Mouse (Mus musculus) forebrain, embryonic 11.5 days (tissue): ENCODE measurements around the gene Kif18b. TPM values are rescaled to one million over a fixed set of nuclear protein-coding genes. Genes with fewer than 3 reads are reported as not detected.

Source experiments
- ATAC-seq: fragments of 200-750 bp; cut with Nextera tagmentation; replicated peaks from 2 replicates; pipeline ENCODE4 v1.8.0; 2017; ENCODE audit warnings: moderate TSS enrichment; ENCODE audit not compliant: low FRiP score
- DNase-seq: peaks from one replicate; pipeline ENCODE4 v3.0.0-alpha.2; 2017; ENCODE audit warnings: low spot score
- H3K27ac ChIP-seq: fragments of 300-500 bp; sonication (generic); 2 replicates; pipeline ENCODE4 v1.5.1; 2014; ENCODE audit warnings: low read depth, low read length
- H3K27me3 ChIP-seq: fragments of 300-500 bp; sonication (generic); 2 replicates; pipeline ENCODE4 v1.6.1; 2014; ENCODE audit warnings: mild to moderate bottlenecking, low read length, mixed read lengths; ENCODE audit not compliant: control insufficient read depth, insufficient read depth
- H3K36me3 ChIP-seq: fragments of 300-500 bp; sonication (generic); 2 replicates; pipeline ENCODE4 v1.6.1; 2014; ENCODE audit warnings: mild to moderate bottlenecking, low read length, moderate library complexity, mixed read lengths; ENCODE audit not compliant: control insufficient read depth, insufficient read depth
- H3K4me1 ChIP-seq: fragments of 300-500 bp; sonication (generic); replicated peaks from 2 replicates; pipeline ENCODE4 v1.6.1; 2014; ENCODE audit warnings: low read length, mixed read lengths; ENCODE audit not compliant: control insufficient read depth, insufficient read depth
- H3K4me2 ChIP-seq: fragments of 300-500 bp; sonication (generic); 2 replicates; pipeline ENCODE4 v1.6.1; 2014; ENCODE audit warnings: low read depth, mild to moderate bottlenecking, low read length, moderate library complexity, mixed read lengths; ENCODE audit not compliant: severe bottlenecking
- H3K4me3 ChIP-seq: fragments of 300-500 bp; sonication (generic); 2 replicates; pipeline ENCODE4 v1.5.1; 2014; ENCODE audit warnings: low read depth, low read length
- H3K9ac ChIP-seq: fragments of 300-500 bp; sonication (generic); 2 replicates; pipeline ENCODE4 v1.6.1; 2014; ENCODE audit warnings: low read length
- H3K9me3 ChIP-seq: fragments of 300-500 bp; sonication (generic); 2 replicates; pipeline ENCODE4 v1.6.1; 2016; ENCODE audit warnings: low read length, mixed read lengths; ENCODE audit not compliant: control insufficient read depth
- WGBS: fragments of 180-500 bp; shearing (Covaris S2); extraction: QIAGEN DNeasy Blood & Tissue Kit; methylation state at CpG from one replicate; pipeline ENCODE4 v1.1.7; 2014; 5-methylcytosine and 5-hydroxymethylcytosine counted together
- polyA plus RNA-seq: library from polyadenylated mRNA; unstranded; fragments of >200 nt; fragmentation: Nextera tagmentation; extraction: Ambion mirVana; gene quantifications from 2 replicates; pipeline ENCODE4 v1.2.1, GENCODE M21; 2014

The Kif18b gene
- polyA plus RNA-seq, 1 experiment from 2014 or later, result 13.3 TPM

DNA sequence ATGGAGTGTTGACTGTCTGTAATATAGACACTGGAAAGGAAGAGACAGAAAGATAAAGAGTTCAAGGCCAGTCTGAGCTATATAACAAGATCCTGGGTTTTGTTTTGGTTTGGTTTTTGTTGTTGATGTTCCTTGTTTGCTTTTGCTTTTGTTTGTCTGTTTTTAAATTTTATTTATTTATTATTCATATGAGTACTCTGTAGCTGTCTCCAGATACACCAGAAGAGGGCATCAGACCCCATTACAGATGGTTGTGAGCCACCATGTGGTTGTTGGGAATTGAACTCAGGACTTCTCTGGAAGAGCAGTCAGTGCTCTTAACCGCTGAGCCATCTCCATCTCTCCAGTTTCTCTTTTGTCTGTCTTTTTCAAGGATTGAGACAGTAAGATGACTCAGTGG is 33.9 kb upstream of the Kif18b start:
- H3K4me3 ChIP-seq, result no peak overlapping the region
- H3K36me3 ChIP-seq, result no peaks in the 10 kb centered on the region
- no peak overlapping the region for H3K4me2 ChIP-seq
- ATAC-seq, result no peak
- no peaks in the 10 kb centered on the region for H3K9me3 ChIP-seq
- H3K4me1 ChIP-seq, result peaks cover 9% of the 10 kb centered on the region; the same call in 1 of the 2 replicates
- H3K27me3 ChIP-seq, result no peaks in the 10 kb centered on the region
- no peak overlapping the region for H3K9ac ChIP-seq
- no peak for DNase-seq
- no peak overlapping the region for H3K27ac ChIP-seq
- 83% methylated on average over 1 of the region's 1 CpGs for WGBS

DNA sequence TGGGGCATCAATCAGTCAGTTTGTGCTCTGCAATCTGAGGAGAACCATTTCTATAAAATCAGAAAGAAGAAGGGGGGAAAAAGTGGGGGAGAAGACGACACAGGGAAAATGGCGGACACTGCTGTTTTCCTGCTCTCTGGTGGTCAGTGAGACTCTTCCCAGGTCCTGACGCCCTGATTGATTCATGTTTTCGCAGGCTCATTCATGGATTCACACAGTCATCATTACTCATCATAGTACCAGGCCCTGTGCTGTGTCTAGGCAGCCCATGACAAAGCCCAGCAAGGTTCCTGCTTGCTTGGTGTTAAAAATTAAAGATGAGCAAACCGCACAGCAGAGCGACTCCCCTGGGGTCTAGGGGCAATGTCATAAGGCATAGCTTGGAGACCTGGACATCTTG is 33.5 kb upstream of the Kif18b start:
- Histone ChIP-seq H3K4me1 (peaks cover 7% of the 10 kb centered on the region; the same call in 1 of the 2 replicates), H3K9ac (no peak overlapping the region), H3K9me3 (no peaks in the 10 kb centered on the region), H3K27ac (no peak overlapping the region), H3K4me2 (no peak overlapping the region), H3K27me3 (no peaks in the 10 kb centered on the region), H3K4me3 (no peak overlapping the region), H3K36me3 (no peaks in the 10 kb centered on the region)
- ATAC-seq (no peak), DNase-seq (no peak)
- WGBS, result 94% methylated on average over 6 of the region's 6 CpGs

DNA sequence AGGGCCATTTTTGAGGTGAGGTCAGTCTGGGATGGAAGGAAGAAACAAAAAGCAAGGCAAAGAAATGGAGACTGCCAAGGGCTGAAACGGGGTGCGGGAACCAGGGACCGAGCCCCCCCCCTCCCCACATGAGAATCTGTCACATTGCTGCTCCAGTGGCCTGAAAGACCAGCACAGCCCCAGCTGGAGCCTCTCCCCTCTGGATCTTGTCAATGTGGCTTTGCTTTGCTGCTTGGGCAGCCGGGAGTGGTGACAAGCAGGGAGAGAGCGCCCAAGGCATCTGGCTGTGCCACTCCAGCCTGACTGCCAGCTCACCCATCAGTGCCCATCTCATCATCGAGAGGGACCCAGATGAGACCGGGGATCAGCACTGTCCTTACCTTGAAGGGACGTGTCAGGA is 32.8 kb upstream of the Kif18b start:
- H3K4me1 ChIP-seq, result peaks cover 3% of the 10 kb centered on the region
- H3K36me3 ChIP-seq, result no peaks in the 10 kb centered on the region
- H3K9ac ChIP-seq, result no peak overlapping the region
- no peak overlapping the region for H3K27ac ChIP-seq
- H3K9me3 ChIP-seq, result no peaks in the 10 kb centered on the region
- no peaks in the 10 kb centered on the region for H3K27me3 ChIP-seq
- ATAC-seq (no peak), DNase-seq (no peak)
- WGBS, result 86% methylated on average over 8 of the region's 8 CpGs
- H3K4me2 ChIP-seq, result no peak overlapping the region
- H3K4me3 ChIP-seq, result no peak overlapping the region

DNA sequence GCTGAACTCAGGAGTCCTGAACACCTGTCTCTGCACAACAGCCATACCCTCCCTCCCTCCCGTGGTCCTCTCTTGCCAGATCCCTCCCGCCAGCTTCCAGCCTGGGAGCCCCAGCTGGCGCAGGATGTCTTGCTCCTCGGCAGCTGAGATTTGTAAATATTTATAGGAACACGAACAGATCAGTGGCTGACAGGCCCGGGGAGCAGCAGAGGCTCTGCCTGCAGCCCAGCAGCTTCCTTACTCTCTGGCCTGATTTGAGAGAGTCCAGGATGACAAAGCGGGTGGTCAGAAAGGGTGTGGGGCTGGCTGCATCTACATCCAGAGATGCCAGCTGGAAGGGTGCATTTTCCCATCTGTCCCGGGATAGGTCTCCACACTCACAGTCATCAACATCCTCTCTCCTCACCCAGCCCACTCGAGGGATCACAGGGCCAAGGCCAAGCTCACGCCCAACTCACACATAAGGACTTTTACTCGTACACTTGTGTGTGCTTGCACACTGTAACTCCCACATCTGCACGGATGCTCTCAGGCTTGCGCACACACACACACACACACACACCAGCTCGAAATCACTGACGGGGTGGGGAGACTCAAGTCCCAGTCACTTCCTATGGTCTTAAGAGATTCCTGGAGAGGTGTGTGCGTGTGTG is 32.2 kb upstream of the Kif18b start:
- H3K27ac ChIP-seq, result no peak overlapping the region
- H3K4me3 ChIP-seq, result no peak overlapping the region
- H3K27me3 ChIP-seq, result no peaks in the 10 kb centered on the region
- H3K9ac ChIP-seq, result no peak overlapping the region
- H3K4me1 ChIP-seq, result peaks cover 3% of the 10 kb centered on the region
- DNase-seq (no peak), ATAC-seq (no peak)
- 66% methylated on average over 16 of the region's 16 CpGs for WGBS
- no peaks in the 10 kb centered on the region for H3K9me3 ChIP-seq
- H3K36me3 ChIP-seq, result no peaks in the 10 kb centered on the region
- H3K4me2 ChIP-seq, result no peak overlapping the region

DNA sequence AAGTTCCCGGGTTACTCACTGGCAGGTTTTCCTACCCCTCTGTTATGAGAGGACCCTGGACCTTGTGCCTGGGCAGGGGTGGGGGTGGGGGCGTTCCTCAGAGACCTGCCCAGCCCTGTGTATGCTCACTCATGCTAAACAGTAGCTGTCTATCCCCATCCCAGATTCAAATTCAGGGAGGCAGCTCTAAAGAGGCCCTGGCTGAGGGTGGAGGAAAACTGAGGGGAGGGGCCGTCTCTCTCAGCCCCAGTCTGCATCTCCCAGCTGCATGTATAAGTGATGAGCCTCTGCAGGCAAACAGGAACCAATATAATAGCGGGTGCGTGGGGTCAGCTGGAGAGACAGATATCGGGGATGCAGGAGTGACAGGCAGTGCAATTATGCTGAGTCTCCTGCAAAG is 28.0 kb upstream of the Kif18b start:
- WGBS, result 29% methylated on average over 6 of the region's 6 CpGs
- no peak overlapping the region for H3K4me3 ChIP-seq
- no peaks in the 10 kb centered on the region for H3K36me3 ChIP-seq
- H3K4me1 ChIP-seq, result peaks cover 11% of the 10 kb centered on the region
- peaks cover under 1% of the 10 kb centered on the region; the same call in 1 of the 2 replicates for H3K27me3 ChIP-seq
- H3K4me2 ChIP-seq, result no peak overlapping the region
- H3K27ac ChIP-seq, result no peak overlapping the region
- ATAC-seq (peak; percentile 58), DNase-seq (no peak)
- 0 out of 2 replicates have a peak overlapping the region, but pooled peaks have one; percentile 20 for H3K9ac ChIP-seq
- H3K9me3 ChIP-seq, result no peaks in the 10 kb centered on the region

DNA sequence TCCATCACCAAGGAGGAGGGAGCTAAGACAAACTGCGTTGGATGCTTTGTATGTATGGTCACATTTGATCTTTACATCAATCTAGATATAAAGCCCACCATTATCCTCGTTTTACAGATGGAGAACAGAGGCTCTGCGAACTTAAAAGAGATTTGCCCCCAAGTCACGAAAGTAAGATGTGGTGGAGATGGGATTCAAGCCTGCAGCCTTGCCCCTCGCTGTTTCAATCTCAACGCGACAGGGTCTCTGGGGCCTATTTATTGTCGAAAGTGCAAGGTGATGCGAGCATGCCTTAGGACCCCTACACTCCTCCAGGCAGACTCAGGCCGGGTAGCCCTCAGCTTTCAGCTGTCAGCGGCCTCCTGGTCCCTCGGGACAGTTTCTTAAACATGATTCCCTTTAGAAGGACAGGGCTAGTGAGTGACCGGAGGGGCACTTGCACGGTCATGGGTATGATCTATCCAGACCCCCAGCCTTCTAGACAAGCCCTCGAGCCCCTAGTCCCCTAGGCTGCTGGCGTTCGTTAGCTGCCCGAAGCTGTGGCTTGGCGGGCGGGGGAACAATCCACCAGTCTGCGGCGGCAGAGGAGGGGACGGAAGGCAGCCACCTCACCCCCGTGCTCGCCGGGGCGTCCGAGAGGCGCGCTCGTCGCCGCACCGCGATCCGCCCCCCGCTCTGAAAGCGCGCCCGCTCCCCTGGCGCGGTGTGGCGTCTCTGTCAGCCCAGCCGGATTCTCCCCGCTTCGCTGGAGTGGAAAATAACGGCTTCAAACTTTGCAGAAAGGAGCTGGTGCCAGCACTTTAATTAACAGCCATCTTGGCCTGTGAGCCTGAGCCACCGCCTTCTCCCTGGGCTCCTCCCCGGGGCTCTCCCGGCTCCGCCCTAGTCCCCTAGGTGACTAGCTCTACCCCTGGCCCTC is 23.4 kb upstream of the Kif18b start:
- Histone ChIP-seq H3K9me3 (no peaks in the 10 kb centered on the region), H3K36me3 (no peaks in the 10 kb centered on the region), H3K4me3 (peak overlapping the region; percentile 42), H3K27me3 (peaks cover 39% of the 10 kb centered on the region), H3K27ac (0 out of 2 replicates have a peak overlapping the region, but pooled peaks have one; percentile 32), H3K4me1 (peaks cover 29% of the 10 kb centered on the region), H3K4me2 (peak overlapping the region; percentile 78), H3K9ac (peak overlapping the region; percentile 56)
- DNase-seq, result peak; percentile 73
- WGBS, result 1% methylated on average over 51 of the region's 51 CpGs
- no peak for ATAC-seq

DNA sequence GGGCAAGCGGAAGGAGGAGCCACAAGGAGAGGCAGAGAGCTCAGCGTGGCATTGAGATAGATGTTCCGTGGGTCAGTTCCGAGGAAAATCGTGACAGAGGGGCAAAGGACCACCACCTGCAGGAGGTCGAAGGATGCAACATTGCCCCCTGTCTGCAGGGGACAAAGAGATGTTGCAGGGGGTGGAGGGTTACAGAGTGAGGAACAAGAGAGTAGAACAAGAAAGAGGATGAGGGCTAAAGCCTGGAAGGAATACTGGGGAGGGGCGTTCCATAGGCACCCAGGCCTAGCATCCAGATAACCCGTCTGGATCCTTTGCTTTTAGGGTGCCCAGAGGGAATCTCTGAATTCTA is 22.0 kb upstream of the Kif18b start:
- H3K9me3 ChIP-seq, result no peaks in the 10 kb centered on the region
- H3K27ac ChIP-seq, result no peak overlapping the region
- H3K27me3 ChIP-seq, result peaks cover 39% of the 10 kb centered on the region
- peak overlapping the region; percentile 56 for H3K4me2 ChIP-seq
- 3% methylated on average over 8 of the region's 8 CpGs for WGBS
- peaks cover 26% of the 10 kb centered on the region for H3K4me1 ChIP-seq
- ATAC-seq (no peak), DNase-seq (no peak)
- peak overlapping the region; percentile 31; the same call in 1 of the 2 replicates for H3K4me3 ChIP-seq
- no peaks in the 10 kb centered on the region for H3K36me3 ChIP-seq
- no peak overlapping the region for H3K9ac ChIP-seq

DNA sequence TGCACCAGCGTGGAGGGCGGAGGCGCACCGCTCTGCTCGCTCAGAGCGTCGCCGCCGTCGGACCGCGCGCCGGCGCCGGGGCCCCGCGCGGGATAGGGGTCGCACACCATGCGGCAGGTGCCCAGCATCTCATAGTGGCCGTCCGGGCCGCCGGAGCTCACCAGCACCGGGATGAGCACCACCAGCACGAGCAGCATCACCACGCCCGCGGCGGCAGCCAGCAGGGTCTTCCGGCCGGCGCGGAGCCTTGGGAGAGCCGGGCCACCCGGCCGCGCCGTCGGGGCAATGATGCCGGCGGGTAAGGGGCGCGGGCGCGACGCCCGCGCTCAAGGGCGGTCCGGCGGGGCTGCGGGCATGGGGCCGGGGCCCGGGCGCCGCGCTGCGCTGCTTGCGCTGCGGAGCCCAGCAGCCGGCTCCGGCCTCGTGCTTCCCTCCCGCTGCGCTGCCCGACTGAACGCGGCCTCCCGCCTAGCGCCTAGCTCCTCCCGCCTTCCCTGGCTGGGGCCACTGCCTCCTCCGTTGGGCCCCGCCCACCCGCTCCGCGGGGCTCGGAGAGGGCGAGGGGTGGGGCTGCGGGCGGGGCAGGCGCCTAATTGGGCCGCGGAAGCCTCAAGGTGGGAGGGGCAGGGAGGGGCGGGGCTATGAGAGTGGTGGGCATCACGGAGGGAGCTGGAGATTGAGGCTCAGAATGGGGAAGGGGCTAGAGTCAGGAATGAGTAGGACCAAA is 21.5 kb upstream of the Kif18b start, which contains the start of gene C1ql1:
TSS of gene C1ql1 (minus strand) at position 424 of the 727 bp plus-strand sequence.
- ATAC-seq, result peak; percentile 87

More for the DNA sequence above, 21.5 kb upstream of the Kif18b start, which contains the start of gene C1ql1:
- Histone ChIP-seq H3K9ac (peak within 1 kb of the TSS; percentile 55), H3K4me1 (peaks cover 26% of the 10 kb centered on the region), H3K36me3 (no peaks in the 10 kb centered on the region), H3K27me3 (peaks cover 39% of the 10 kb centered on the region), H3K4me3 (peak within 1 kb of the TSS; percentile 31), H3K4me2 (peak within 1 kb of the TSS; percentile 56), H3K9me3 (no peaks in the 10 kb centered on the region), H3K27ac (no peak within 1 kb of the TSS)
- peak; percentile 95 for DNase-seq
- WGBS, result under 1% methylated on average over 78 of the region's 87 CpGs
